Mouse (Mus musculus) forebrain, embryonic 11.5 days (tissue): ENCODE results near the gene Klf15. TPM values are rescaled to one million over a fixed set of nuclear protein-coding genes. Genes with fewer than 3 reads are reported as not detected.
A peak's percentile ranks its signal among the peaks of the same experiment; 100 is the strongest.

Experiments used
- ATAC-seq: fragments of 200-750 bp; cut with Nextera tagmentation; replicated peaks from 2 replicates; pipeline ENCODE4 v1.8.0; 2017; ENCODE audit warnings: moderate TSS enrichment; ENCODE audit not compliant: low FRiP score
- DNase-seq: peaks from one replicate; pipeline ENCODE4 v3.0.0-alpha.2; 2017; ENCODE audit warnings: low spot score
- H3K27ac ChIP-seq: fragments of 300-500 bp; sonication (generic); 2 replicates; pipeline ENCODE4 v1.5.1; 2014; ENCODE audit warnings: low read depth, low read length
- H3K27me3 ChIP-seq: fragments of 300-500 bp; sonication (generic); 2 replicates; pipeline ENCODE4 v1.6.1; 2014; ENCODE audit warnings: mild to moderate bottlenecking, low read length, mixed read lengths; ENCODE audit not compliant: control insufficient read depth, insufficient read depth
- H3K36me3 ChIP-seq: fragments of 300-500 bp; sonication (generic); 2 replicates; pipeline ENCODE4 v1.6.1; 2014; ENCODE audit warnings: mild to moderate bottlenecking, low read length, moderate library complexity, mixed read lengths; ENCODE audit not compliant: control insufficient read depth, insufficient read depth
- H3K4me1 ChIP-seq: fragments of 300-500 bp; sonication (generic); replicated peaks from 2 replicates; pipeline ENCODE4 v1.6.1; 2014; ENCODE audit warnings: low read length, mixed read lengths; ENCODE audit not compliant: control insufficient read depth, insufficient read depth
- H3K4me2 ChIP-seq: fragments of 300-500 bp; sonication (generic); 2 replicates; pipeline ENCODE4 v1.6.1; 2014; ENCODE audit warnings: low read depth, mild to moderate bottlenecking, low read length, moderate library complexity, mixed read lengths; ENCODE audit not compliant: severe bottlenecking
- H3K4me3 ChIP-seq: fragments of 300-500 bp; sonication (generic); 2 replicates; pipeline ENCODE4 v1.5.1; 2014; ENCODE audit warnings: low read depth, low read length
- H3K9ac ChIP-seq: fragments of 300-500 bp; sonication (generic); 2 replicates; pipeline ENCODE4 v1.6.1; 2014; ENCODE audit warnings: low read length
- H3K9me3 ChIP-seq: fragments of 300-500 bp; sonication (generic); 2 replicates; pipeline ENCODE4 v1.6.1; 2016; ENCODE audit warnings: low read length, mixed read lengths; ENCODE audit not compliant: control insufficient read depth
- WGBS: fragments of 180-500 bp; shearing (Covaris S2); extraction: QIAGEN DNeasy Blood & Tissue Kit; methylation state at CpG from one replicate; pipeline ENCODE4 v1.1.7; 2014; 5-methylcytosine and 5-hydroxymethylcytosine counted together
- polyA plus RNA-seq: library from polyadenylated mRNA; unstranded; fragments of >200 nt; fragmentation: Nextera tagmentation; extraction: Ambion mirVana; gene quantifications from 2 replicates; pipeline ENCODE4 v1.2.1, GENCODE M21; 2014

Gene Klf15
- polyA plus RNA-seq, 1 experiment from 2014 or later = 3.0 TPM

DNA sequence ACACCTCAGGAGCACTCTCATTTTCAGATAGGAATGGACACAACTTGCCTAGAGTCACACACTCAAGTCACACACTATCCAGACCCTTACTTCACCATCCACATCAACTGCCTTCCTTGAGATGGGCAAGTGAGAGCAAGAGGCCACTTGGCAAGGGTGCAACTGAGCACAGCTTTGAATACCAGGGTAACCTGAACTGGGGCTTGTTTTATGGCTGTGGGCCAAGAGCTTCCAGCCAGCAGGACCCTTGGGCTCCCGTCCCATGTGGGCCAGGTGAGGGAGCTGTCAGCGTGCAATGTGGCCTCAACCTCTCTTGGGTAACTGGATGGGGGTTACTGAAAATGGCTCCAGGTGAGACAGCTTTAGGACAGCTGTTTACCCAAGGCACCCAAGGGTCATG, 5.0 kb upstream of the Klf15 start:
- Histone ChIP-seq H3K36me3 (no peaks in the 10 kb centered on the region), H3K27ac (no peak overlapping the region), H3K9me3 (no peaks in the 10 kb centered on the region), H3K9ac (no peak overlapping the region), H3K4me1 (peaks cover 2% of the 10 kb centered on the region; the same call in 1 of the 2 replicates), H3K4me2 (no peak overlapping the region), H3K4me3 (no peak overlapping the region), H3K27me3 (peaks cover 14% of the 10 kb centered on the region)
- 86% methylated on average over 2 of the region's 2 CpGs for WGBS
- no peak for DNase-seq
- ATAC-seq = no peak

DNA sequence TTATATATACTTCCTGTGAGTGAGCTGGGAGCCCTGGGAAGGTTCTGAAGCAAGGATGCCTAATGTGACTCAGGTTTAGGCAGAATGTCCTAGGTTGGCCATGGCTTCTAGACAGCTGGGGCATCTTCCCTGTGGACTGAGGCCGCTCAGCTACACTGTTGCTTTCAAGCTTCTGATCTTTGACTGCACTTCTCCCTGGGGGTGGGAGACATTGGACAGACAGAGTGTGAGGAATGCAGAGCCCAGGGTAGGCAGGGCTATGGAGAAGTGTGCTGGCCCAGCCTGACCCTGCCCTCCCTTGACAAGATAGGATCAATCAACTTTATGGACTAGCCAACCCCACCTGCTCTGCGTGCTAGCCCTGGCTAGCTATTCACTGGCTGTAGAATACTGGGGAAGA, 1.2 kb upstream of the Klf15 start:
- Histone ChIP-seq H3K4me1 (peaks cover 6% of the 10 kb centered on the region; the same call in 1 of the 2 replicates), H3K9me3 (no peaks in the 10 kb centered on the region), H3K36me3 (no peaks in the 10 kb centered on the region), H3K4me2 (no peak overlapping the region), H3K4me3 (no peak overlapping the region), H3K27me3 (peaks cover 19% of the 10 kb centered on the region), H3K9ac (no peak overlapping the region), H3K27ac (no peak overlapping the region)
- DNase-seq (no peak), ATAC-seq (no peak)
- 79% methylated on average over 2 of the region's 2 CpGs for WGBS

GRCm38 (mm10) chr6:90461771-90462170, 605 bp upstream of the Klf15 start:
- Histone ChIP-seq H3K4me2 (peak overlapping the region; percentile 100), H3K9me3 (no peaks in the 10 kb centered on the region), H3K4me3 (peak overlapping the region; percentile 59), H3K36me3 (no peaks in the 10 kb centered on the region), H3K27me3 (peaks cover 19% of the 10 kb centered on the region), H3K27ac (no peak overlapping the region), H3K4me1 (peaks cover 6% of the 10 kb centered on the region; the same call in 1 of the 2 replicates), H3K9ac (no peak overlapping the region)
- WGBS = 7% methylated on average over 12 of the region's 12 CpGs
- no peak; the same call in 1 of the 2 replicates for ATAC-seq
- no peak for DNase-seq

DNA sequence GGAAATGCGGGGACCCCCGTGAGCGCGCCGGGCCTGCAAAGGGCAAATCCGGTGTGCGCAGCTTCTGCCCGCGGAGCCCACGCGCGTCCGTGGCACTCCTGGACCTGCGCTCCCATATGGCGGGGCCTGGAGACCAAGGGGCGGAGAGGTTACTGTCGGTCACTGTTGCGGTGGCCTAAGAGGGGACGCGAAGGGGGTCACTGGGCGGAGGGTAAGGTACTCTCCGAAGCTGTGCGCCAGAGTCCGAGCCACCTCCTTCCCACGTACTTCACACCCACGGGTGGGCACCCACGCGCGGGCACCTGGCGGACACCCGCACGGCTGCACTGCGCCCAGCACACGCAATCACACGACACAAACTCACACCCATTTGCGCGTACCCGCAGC, 458 bp downstream of the Klf15 start:
- ATAC-seq (peak; percentile 62), DNase-seq (no peak)
- Histone ChIP-seq H3K4me1 (peaks cover 6% of the 10 kb centered on the region; the same call in 1 of the 2 replicates), H3K4me3 (peak overlapping the region; percentile 59), H3K27ac (no peak overlapping the region), H3K9ac (peak overlapping the region; percentile 48), H3K27me3 (peaks cover 19% of the 10 kb centered on the region), H3K36me3 (no peaks in the 10 kb centered on the region), H3K9me3 (no peaks in the 10 kb centered on the region), H3K4me2 (peak overlapping the region; percentile 100)
- under 1% methylated on average over 37 of the region's 38 CpGs for WGBS

- Histone ChIP-seq H3K4me1 (peaks cover 6% of the 10 kb centered on the region; the same call in 1 of the 2 replicates), H3K27ac (no peak overlapping the region), H3K27me3 (peaks cover 19% of the 10 kb centered on the region), H3K9ac (peak overlapping the region; percentile 48), H3K4me2 (peak overlapping the region; percentile 100), H3K9me3 (no peaks in the 10 kb centered on the region), H3K36me3 (no peaks in the 10 kb centered on the region), H3K4me3 (peak overlapping the region; percentile 59)
- DNase-seq (peak; percentile 79), ATAC-seq (peak; percentile 76)
- 0% methylated on average over 31 of the region's 31 CpGs for whole genome bisulfite sequencing
These were observed 969 bp downstream of the Klf15 start for GRCm38 (mm10) chr6:90463228-90463862.

DNA sequence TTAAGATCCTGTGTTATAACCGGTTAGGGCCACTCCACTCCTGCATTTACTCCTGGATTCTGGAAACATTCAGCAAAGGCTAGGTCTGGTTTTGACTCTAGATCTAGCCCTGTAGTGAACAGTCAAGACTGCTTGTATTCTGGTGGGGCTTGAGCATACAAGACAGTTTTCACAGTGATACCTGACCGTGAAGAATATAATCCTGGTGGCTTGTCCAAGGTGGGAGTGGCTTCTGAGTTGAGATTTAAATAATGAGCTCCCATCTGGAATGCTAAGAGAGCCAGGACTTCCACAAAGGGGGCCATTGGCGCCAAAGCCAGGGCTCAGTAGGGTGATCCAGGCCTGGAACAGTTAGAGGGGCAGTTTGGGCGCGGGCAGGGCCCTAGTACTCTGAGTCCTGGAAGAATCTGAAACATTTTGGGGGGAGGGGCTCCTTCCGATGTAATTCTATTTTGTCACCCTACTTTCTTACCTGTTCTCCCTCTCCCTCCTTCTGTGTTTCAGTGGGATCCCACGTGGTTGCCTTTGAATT, 1.6 kb downstream of the Klf15 start:
- WGBS = 29% methylated on average over 7 of the region's 7 CpGs
- Histone ChIP-seq H3K9me3 (no peaks in the 10 kb centered on the region), H3K36me3 (no peaks in the 10 kb centered on the region), H3K4me2 (peak overlapping the region; percentile 100), H3K4me1 (peaks cover 6% of the 10 kb centered on the region; the same call in 1 of the 2 replicates), H3K4me3 (no peak overlapping the region), H3K9ac (no peak overlapping the region), H3K27me3 (peaks cover 19% of the 10 kb centered on the region), H3K27ac (no peak overlapping the region)
- no peak for ATAC-seq
- no peak for DNase-seq

DNA sequence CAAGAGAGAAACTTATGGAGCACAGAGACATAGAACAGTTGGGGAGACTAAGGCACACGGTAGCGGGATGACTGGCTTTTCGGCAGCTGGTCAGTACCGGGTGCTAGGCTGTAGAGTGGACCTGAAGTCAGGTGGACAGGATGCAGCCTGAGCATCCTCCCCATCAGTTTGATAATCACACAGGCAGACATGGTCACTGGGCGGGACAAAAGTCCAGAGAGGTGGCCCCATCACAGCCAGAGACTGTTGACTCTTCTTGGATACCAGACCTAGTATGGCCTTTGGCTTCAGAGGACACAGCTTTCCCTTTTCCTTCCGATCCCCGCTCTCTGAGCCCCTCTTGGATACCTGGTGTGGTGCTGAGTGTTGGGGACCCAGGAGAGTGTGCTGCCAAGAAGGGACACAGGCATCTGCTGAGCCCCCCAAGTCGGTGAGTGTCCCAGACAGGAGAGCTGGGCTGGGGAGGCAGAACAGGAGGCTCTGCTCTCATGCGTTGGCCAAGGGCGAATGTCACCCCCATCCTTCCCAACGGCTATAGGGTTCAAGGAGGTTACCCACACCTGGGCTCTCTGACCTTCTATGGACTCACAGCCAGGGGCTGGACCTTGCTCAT, 2.8 kb downstream of the Klf15 start:
- no peaks in the 10 kb centered on the region for H3K9me3 ChIP-seq
- H3K27ac ChIP-seq = no peak overlapping the region
- ATAC-seq (no peak), DNase-seq (peak; percentile 33)
- WGBS = 92% methylated on average over 11 of the region's 11 CpGs
- no peaks in the 10 kb centered on the region for H3K36me3 ChIP-seq
- H3K4me1 ChIP-seq = peaks cover 6% of the 10 kb centered on the region; the same call in 1 of the 2 replicates
- H3K4me3 ChIP-seq = no peak overlapping the region
- H3K9ac ChIP-seq = no peak overlapping the region
- H3K27me3 ChIP-seq = peaks cover 19% of the 10 kb centered on the region
- H3K4me2 ChIP-seq = no peak overlapping the region

- H3K4me3 ChIP-seq = no peak overlapping the region
- no peak overlapping the region for H3K4me2 ChIP-seq
- no peaks in the 10 kb centered on the region for H3K36me3 ChIP-seq
- peak; percentile 45 for DNase-seq
- no peak for ATAC-seq
- H3K4me1 ChIP-seq = peaks cover 6% of the 10 kb centered on the region; the same call in 1 of the 2 replicates
- no peaks in the 10 kb centered on the region for H3K9me3 ChIP-seq
- no peak overlapping the region for H3K27ac ChIP-seq
- H3K9ac ChIP-seq = no peak overlapping the region
- WGBS = 86% methylated on average over 10 of the region's 10 CpGs
- H3K27me3 ChIP-seq = peaks cover 16% of the 10 kb centered on the region
These were observed 3.7 kb downstream of the Klf15 start for GRCm38 (mm10) chr6:90466079-90466478.
